Mouse (Mus musculus): Measurements from ENCODE around the gene Tifab. TPM values are rescaled to one million over a fixed set of nuclear protein-coding genes. Genes with fewer than 3 reads are reported as not detected.
"Not testable (repeated sequence)": the region's sequence is repeated elsewhere in the genome, so short reads cannot be mapped to it uniquely, and the experiment has no call there.

The Tifab gene
- polyA plus RNA-seq, 1 experiment from 2014 or later: 0.11 TPM

- WGBS: 95% methylated on average over 11 of the region's 11 CpGs
- H3K4me1 ChIP-seq (replicated peaks; ENCODE audit: control insufficient read depth, insufficient read depth, low read length); ATAC-seq (replicated peaks; ENCODE audit: low FRiP score): not testable (repeated sequence)
These were observed 15.5 kb upstream of the Tifab start for GRCm38 (mm10) chr13:56194181-56194580.

GRCm38 (mm10) chr13:56191225-56191624, 12.5 kb upstream of the Tifab start:
- ATAC-seq (replicated peaks; ENCODE audit: low FRiP score): no peak
- no peaks in the 10 kb centered on the region for H3K36me3 ChIP-seq (ENCODE audit: control insufficient read depth, insufficient read depth, low read length)
- no peak overlapping the region for H3K4me3 ChIP-seq (ENCODE audit: low read depth, low read length)
- WGBS: 45% methylated on average over 3 of the region's 3 CpGs
- no peak overlapping the region for H3K27ac ChIP-seq (ENCODE audit: low read depth, low read length)
- H3K4me1 ChIP-seq (replicated peaks; ENCODE audit: control insufficient read depth, insufficient read depth, low read length): no peaks in the 10 kb centered on the region
- no peak overlapping the region for H3K4me2 ChIP-seq (ENCODE audit: low read depth, low read length, severe bottlenecking)
- DNase-seq (ENCODE audit: low spot score): no peak
- H3K9ac ChIP-seq (ENCODE audit: low read length): no peak overlapping the region
- no peaks in the 10 kb centered on the region for H3K9me3 ChIP-seq (ENCODE audit: control insufficient read depth, low read length)
- no peaks in the 10 kb centered on the region for H3K27me3 ChIP-seq (ENCODE audit: control insufficient read depth, insufficient read depth, low read length)

More at GRCm38 (mm10) chr13:56194181-56194580, 15.5 kb upstream of the Tifab start:
- H3K4me2 ChIP-seq (ENCODE audit: low read depth, low read length, severe bottlenecking); H3K4me3 ChIP-seq (ENCODE audit: low read depth, low read length); H3K36me3 ChIP-seq (ENCODE audit: control insufficient read depth, insufficient read depth, low read length); H3K27me3 ChIP-seq (ENCODE audit: control insufficient read depth, insufficient read depth, low read length); H3K9me3 ChIP-seq (ENCODE audit: control insufficient read depth, low read length); DNase-seq (ENCODE audit: low spot score); H3K9ac ChIP-seq (ENCODE audit: low read length); H3K27ac ChIP-seq (ENCODE audit: low read depth, low read length): not testable (repeated sequence)

GRCm38 (mm10) chr13:56189688-56190087, 11.0 kb upstream of the Tifab start:
- Histone ChIP-seq H3K4me1 (replicated peaks; ENCODE audit: control insufficient read depth, insufficient read depth, low read length) (no peaks in the 10 kb centered on the region), H3K27ac (ENCODE audit: low read depth, low read length) (no peak overlapping the region), H3K36me3 (ENCODE audit: control insufficient read depth, insufficient read depth, low read length) (no peaks in the 10 kb centered on the region), H3K4me2 (ENCODE audit: low read depth, low read length, severe bottlenecking) (no peak overlapping the region), H3K4me3 (ENCODE audit: low read depth, low read length) (no peak overlapping the region), H3K9me3 (ENCODE audit: control insufficient read depth, low read length) (no peaks in the 10 kb centered on the region), H3K27me3 (ENCODE audit: control insufficient read depth, insufficient read depth, low read length) (no peaks in the 10 kb centered on the region), H3K9ac (ENCODE audit: low read length) (no peak overlapping the region)
- DNase-seq (ENCODE audit: low spot score) (no peak), ATAC-seq (replicated peaks; ENCODE audit: low FRiP score) (no peak)
- WGBS: 72% methylated on average over 5 of the region's 5 CpGs

- H3K36me3 ChIP-seq (ENCODE audit: control insufficient read depth, insufficient read depth, low read length): no peaks in the 10 kb centered on the region
- no peaks in the 10 kb centered on the region for H3K27me3 ChIP-seq (ENCODE audit: control insufficient read depth, insufficient read depth, low read length)
- no peaks in the 10 kb centered on the region for H3K9me3 ChIP-seq (ENCODE audit: control insufficient read depth, low read length)
- DNase-seq (ENCODE audit: low spot score) (no peak), ATAC-seq (replicated peaks; ENCODE audit: low FRiP score) (no peak)
- no peak overlapping the region for H3K9ac ChIP-seq (ENCODE audit: low read length)
- H3K4me1 ChIP-seq (replicated peaks; ENCODE audit: control insufficient read depth, insufficient read depth, low read length): no peaks in the 10 kb centered on the region
- WGBS: 90% methylated on average over 5 of the region's 5 CpGs
- no peak overlapping the region for H3K4me3 ChIP-seq (ENCODE audit: low read depth, low read length)
- H3K4me2 ChIP-seq (ENCODE audit: low read depth, low read length, severe bottlenecking): no peak overlapping the region
- no peak overlapping the region for H3K27ac ChIP-seq (ENCODE audit: low read depth, low read length)
These were observed 5.0 kb upstream of the Tifab start for GRCm38 (mm10) chr13:56183687-56184086.

- 78% methylated on average over 8 of the region's 8 CpGs for WGBS
- Histone ChIP-seq H3K4me3 (ENCODE audit: low read depth, low read length) (no peak overlapping the region), H3K9ac (ENCODE audit: low read length) (no peak overlapping the region), H3K27ac (ENCODE audit: low read depth, low read length) (no peak overlapping the region), H3K4me1 (replicated peaks; ENCODE audit: control insufficient read depth, insufficient read depth, low read length) (no peaks in the 10 kb centered on the region), H3K9me3 (ENCODE audit: control insufficient read depth, low read length) (no peaks in the 10 kb centered on the region), H3K36me3 (ENCODE audit: control insufficient read depth, insufficient read depth, low read length) (no peaks in the 10 kb centered on the region), H3K27me3 (ENCODE audit: control insufficient read depth, insufficient read depth, low read length) (no peaks in the 10 kb centered on the region), H3K4me2 (ENCODE audit: low read depth, low read length, severe bottlenecking) (no peak overlapping the region)
- ATAC-seq (replicated peaks; ENCODE audit: low FRiP score) (no peak), DNase-seq (ENCODE audit: low spot score) (no peak)
These were observed 2.7 kb upstream of the Tifab start for GRCm38 (mm10) chr13:56181424-56181823.

- no peaks in the 10 kb centered on the region for H3K9me3 ChIP-seq (ENCODE audit: control insufficient read depth, low read length)
- no peak overlapping the region for H3K4me3 ChIP-seq (ENCODE audit: low read depth, low read length)
- no peaks in the 10 kb centered on the region for H3K27me3 ChIP-seq (ENCODE audit: control insufficient read depth, insufficient read depth, low read length)
- 90% methylated on average over 9 of the region's 9 CpGs for WGBS
- no peak overlapping the region for H3K4me2 ChIP-seq (ENCODE audit: low read depth, low read length, severe bottlenecking)
- H3K36me3 ChIP-seq (ENCODE audit: control insufficient read depth, insufficient read depth, low read length): no peaks in the 10 kb centered on the region
- H3K4me1 ChIP-seq (replicated peaks; ENCODE audit: control insufficient read depth, insufficient read depth, low read length): no peaks in the 10 kb centered on the region
- no peak overlapping the region for H3K9ac ChIP-seq (ENCODE audit: low read length)
- DNase-seq (ENCODE audit: low spot score) (no peak), ATAC-seq (replicated peaks; ENCODE audit: low FRiP score) (no peak)
- H3K27ac ChIP-seq (ENCODE audit: low read depth, low read length): no peak overlapping the region
These were observed 2.4 kb downstream of the Tifab start for GRCm38 (mm10) chr13:56176310-56176709.

GRCm38 (mm10) chr13:56175848-56176247, 2.8 kb downstream of the Tifab start:
- no peak for DNase-seq (ENCODE audit: low spot score)
- no peak overlapping the region for H3K4me3 ChIP-seq (ENCODE audit: low read depth, low read length)
- no peaks in the 10 kb centered on the region for H3K27me3 ChIP-seq (ENCODE audit: control insufficient read depth, insufficient read depth, low read length)
- no peaks in the 10 kb centered on the region for H3K4me1 ChIP-seq (replicated peaks; ENCODE audit: control insufficient read depth, insufficient read depth, low read length)
- H3K9me3 ChIP-seq (ENCODE audit: control insufficient read depth, low read length): no peaks in the 10 kb centered on the region
- no peak overlapping the region for H3K27ac ChIP-seq (ENCODE audit: low read depth, low read length)
- no peaks in the 10 kb centered on the region for H3K36me3 ChIP-seq (ENCODE audit: control insufficient read depth, insufficient read depth, low read length)
- H3K4me2 ChIP-seq (ENCODE audit: low read depth, low read length, severe bottlenecking): no peak overlapping the region
- no peak overlapping the region for H3K9ac ChIP-seq (ENCODE audit: low read length)
- WGBS: 84% methylated on average over 4 of the region's 4 CpGs
- no peak for ATAC-seq (replicated peaks; ENCODE audit: low FRiP score)

- Histone ChIP-seq H3K27ac (ENCODE audit: low read depth, low read length) (no peak overlapping the region), H3K4me1 (replicated peaks; ENCODE audit: control insufficient read depth, insufficient read depth, low read length) (peaks cover 4% of the 10 kb centered on the region; the same call in 1 of the 2 replicates), H3K9ac (ENCODE audit: low read length) (no peak overlapping the region), H3K27me3 (ENCODE audit: control insufficient read depth, insufficient read depth, low read length) (no peaks in the 10 kb centered on the region), H3K36me3 (ENCODE audit: control insufficient read depth, insufficient read depth, low read length) (no peaks in the 10 kb centered on the region), H3K4me2 (ENCODE audit: low read depth, low read length, severe bottlenecking) (no peak overlapping the region), H3K4me3 (ENCODE audit: low read depth, low read length) (no peak overlapping the region), H3K9me3 (ENCODE audit: control insufficient read depth, low read length) (no peaks in the 10 kb centered on the region)
- WGBS: 70% methylated on average over 7 of the region's 7 CpGs
- ATAC-seq (replicated peaks; ENCODE audit: low FRiP score): no peak
- no peak for DNase-seq (ENCODE audit: low spot score)
These were observed 5.7 kb downstream of the Tifab start for GRCm38 (mm10) chr13:56172901-56173545.

- Histone ChIP-seq H3K27me3 (ENCODE audit: control insufficient read depth, insufficient read depth, low read length) (no peaks in the 10 kb centered on the region), H3K9me3 (ENCODE audit: control insufficient read depth, low read length) (no peaks in the 10 kb centered on the region), H3K36me3 (ENCODE audit: control insufficient read depth, insufficient read depth, low read length) (no peaks in the 10 kb centered on the region), H3K4me2 (ENCODE audit: low read depth, low read length, severe bottlenecking) (no peak overlapping the region), H3K9ac (ENCODE audit: low read length) (no peak overlapping the region), H3K4me3 (ENCODE audit: low read depth, low read length) (no peak overlapping the region), H3K4me1 (replicated peaks; ENCODE audit: control insufficient read depth, insufficient read depth, low read length) (peaks cover 6% of the 10 kb centered on the region; the same call in 1 of the 2 replicates), H3K27ac (ENCODE audit: low read depth, low read length) (no peak overlapping the region)
- no peak for DNase-seq (ENCODE audit: low spot score)
- ATAC-seq (replicated peaks; ENCODE audit: low FRiP score): no peak
- WGBS: 87% methylated on average over 7 of the region's 7 CpGs
These were observed 6.6 kb downstream of the Tifab start for GRCm38 (mm10) chr13:56172106-56172505.

Measured in forebrain, embryonic 11.5 days (tissue).